Mouse (Mus musculus): Measurements from ENCODE around the gene Usp37.

The Usp37 gene

DNA sequence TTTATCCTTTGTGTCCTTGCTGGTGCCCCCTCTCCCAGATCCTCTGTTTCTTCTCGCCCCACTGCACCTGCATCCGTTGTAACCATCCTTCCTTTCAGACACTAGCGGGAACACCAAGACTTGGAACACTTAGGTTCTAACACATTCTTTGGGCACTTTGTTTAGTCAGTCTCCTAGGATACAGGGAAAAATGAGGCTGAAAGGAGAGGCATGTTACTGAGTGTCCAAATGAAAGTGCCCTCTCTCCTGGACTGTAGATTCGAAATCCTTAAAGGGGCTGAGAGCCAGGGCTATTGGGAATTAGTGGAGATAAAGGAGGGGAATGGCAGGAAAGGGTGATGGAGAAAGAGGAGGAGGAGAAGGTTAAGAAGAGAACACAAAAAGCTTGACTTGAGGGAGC is at the start of gene Usp37:
Gene Usp37 (minus strand): TSS at position 101 of the 400 bp plus-strand sequence.
- 71% methylated on average over 4 of the region's 4 CpGs for WGBS

DNA sequence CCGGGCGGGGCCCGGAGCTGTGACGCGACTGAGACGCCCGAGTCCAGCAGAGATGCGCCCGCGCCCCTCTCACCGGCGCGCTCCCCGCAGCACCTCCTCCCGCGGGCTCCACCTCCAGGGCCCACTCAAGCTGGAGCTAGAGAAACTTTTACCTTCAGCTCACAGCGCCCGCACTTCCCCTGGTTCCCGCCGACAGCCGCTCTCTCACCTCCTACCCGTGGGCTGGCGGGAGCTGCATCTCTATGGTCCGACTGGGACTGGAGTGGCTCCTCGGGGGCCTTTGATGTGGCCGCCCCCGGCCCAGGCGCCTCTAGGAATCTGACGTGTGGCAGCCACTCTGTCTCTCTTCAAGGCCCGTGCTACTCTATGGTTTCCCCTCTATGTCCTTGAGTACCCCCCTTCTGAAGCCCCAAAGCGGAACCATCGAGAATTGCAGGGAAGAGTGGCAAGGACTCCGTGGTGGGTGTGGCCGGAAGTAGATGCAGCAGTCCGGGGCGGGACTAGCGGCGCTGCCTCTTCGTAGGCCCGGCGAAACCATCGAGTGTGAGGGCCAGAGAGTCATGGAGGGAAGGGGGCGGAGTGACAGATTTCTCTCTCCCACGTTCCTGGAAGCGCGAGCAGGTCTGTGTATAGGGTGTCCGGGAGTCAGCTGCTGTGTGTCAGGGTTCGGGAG is 43.8 kb upstream of the Usp37 start, which contains the start of the genes Zfp142 and Bcs1l:
Gene Zfp142 (minus strand): TSS at position 474 of the 673 bp plus-strand sequence.
Gene Bcs1l (plus strand): TSS at position 517 of the 673 bp plus-strand sequence.
- under 1% methylated on average over 48 of the region's 48 CpGs for WGBS

DNA sequence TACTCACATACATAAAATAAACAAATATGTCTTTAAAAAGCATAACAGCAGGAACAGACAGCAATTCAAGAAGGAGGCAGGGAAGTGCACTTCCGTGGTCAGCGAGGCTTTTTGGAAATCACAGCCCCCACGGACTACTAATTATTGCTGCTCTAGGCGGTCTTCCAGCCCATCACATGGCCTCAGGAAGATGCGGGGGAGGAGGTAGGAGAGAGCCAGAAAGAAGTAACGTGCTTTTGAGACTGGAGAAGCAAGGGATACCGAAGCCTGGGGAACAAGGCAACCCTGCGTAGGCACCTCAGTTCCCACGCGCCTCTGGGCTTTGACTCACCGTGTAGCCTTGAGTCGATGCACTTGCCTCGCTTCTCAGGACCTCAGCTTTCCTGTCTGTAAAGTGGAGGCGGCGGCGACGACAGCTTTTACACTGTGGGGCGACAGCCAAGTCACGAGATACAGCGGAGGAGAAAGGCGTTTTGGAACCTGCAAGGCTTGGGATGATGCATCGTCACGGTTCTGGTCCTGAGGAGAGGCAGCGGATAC is 43.2 kb upstream of the Usp37 start:
- under 1% methylated on average over 24 of the region's 24 CpGs for WGBS

DNA sequence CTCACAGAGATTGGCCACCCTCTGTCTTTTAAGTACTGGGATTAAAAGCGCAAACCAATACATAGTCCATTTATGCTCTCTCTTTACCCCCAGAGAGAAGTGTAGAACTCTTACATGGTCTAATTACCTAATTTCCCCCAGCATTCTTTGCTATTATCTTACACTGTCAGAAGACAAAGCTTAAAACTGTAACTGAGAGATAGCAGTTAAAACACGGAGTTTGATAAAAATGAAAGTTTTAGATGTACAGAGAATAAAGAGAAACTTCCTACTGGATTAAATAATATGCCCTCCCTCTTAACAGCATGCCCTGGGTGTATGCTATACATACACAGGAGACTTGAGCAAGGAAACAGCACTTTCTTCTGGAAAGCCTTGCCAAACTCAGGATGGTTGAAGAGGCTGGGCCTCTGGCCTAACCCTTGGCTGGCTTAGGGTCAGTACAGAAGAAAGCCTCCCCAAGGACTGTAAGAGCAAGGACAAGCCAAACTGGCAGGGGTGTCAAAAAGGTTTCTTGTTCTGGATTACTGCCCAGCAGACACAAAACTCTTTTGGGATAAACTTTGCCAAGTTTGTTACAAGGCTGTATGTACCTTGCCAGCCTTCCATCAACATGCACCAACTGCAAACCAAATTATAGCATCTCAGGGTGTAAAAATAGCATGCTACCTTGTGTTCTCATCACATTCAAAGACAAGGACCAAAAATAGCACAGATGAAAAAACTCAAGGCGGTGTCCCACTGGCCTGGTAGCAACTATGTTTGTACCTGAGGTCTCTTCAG is 40.7 kb upstream of the Usp37 start:
- WGBS: 59% methylated on average over 3 of the region's 3 CpGs

GRCm38 (mm10) chr1:74582621-74583020 is 38.5 kb upstream of the Usp37 start:
- WGBS: 79% methylated on average over 3 of the region's 3 CpGs

- WGBS: 82% methylated on average over 29 of the region's 29 CpGs
These were observed 25.9 kb upstream of the Usp37 start for GRCm38 (mm10) chr1:74569739-74570719.

GRCm38 (mm10) chr1:74565834-74566233 is 21.8 kb upstream of the Usp37 start:
- 75% methylated on average over 6 of the region's 6 CpGs for WGBS

DNA sequence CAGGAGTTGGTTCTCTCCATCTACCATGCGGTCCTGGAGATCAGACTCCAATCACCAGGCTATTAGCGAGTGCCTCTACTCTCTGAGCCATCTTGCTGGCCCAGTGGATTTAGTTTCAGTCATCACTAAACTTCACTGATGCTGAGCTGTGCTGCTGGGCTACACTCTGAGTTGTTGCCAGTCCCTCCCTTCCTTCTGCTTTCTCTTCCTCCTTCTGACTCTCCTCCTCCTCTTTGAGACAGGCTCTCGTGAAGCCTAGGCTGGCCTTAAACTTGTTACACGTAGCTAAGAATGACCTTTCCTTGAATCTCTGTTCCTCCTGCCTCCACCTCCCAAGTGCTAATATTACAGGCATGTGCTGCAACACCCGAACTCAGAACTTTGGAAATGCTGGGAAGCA is 15.0 kb upstream of the Usp37 start:
- 90% methylated on average over 5 of the region's 5 CpGs for WGBS

GRCm38 (mm10) chr1:74542451-74542961 is 1.6 kb downstream of the Usp37 start, which contains the start of gene Plcd4:
Gene Plcd4 (plus strand): TSS chr1:74542888.
- WGBS: 10% methylated on average over 6 of the region's 6 CpGs

DNA sequence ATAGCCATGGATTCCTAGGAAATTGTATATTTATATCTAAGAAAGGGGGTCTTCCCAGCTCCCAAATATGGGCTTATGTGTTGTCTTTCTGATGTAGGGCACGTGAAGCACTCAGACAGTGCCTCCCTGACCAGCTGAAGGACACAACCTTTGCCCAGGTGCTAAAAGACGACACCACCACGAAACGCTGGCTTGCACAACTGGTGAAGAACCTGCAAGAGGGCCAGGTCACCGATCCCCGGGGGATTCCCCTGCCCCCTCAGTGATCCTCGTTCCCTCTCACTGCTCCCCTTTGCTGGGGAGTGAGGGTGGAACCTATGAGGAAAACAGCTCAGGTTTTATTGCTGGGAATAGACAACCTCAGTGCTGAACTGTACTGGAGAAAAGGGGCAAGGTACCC is 15.5 kb downstream of the Usp37 start:
- 97% methylated on average over 7 of the region's 7 CpGs for WGBS

GRCm38 (mm10) chr1:74524746-74525145 is 19.3 kb downstream of the Usp37 start:
- WGBS: 95% methylated on average over 4 of the region's 4 CpGs

DNA sequence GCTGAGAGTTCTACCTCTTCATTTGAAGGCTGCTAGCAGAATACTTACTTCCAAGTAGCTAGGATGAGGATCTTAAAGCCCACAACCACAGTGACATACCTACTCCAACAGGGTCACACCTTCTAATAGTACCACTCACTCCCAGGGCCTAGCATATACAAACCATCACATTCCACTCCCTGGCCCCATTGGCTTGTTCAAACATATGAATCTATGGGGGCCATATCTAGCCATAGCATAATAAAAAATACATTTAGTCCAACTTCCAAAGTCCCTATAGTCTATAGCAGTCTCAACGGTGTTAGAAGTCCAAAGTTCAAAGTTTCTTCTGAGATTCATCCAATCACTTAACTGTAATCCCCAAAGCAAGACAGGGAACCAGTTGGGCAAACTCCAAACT is 31.1 kb downstream of the Usp37 start:
- WGBS: 96% methylated on average over 1 of the region's 1 CpGs

DNA sequence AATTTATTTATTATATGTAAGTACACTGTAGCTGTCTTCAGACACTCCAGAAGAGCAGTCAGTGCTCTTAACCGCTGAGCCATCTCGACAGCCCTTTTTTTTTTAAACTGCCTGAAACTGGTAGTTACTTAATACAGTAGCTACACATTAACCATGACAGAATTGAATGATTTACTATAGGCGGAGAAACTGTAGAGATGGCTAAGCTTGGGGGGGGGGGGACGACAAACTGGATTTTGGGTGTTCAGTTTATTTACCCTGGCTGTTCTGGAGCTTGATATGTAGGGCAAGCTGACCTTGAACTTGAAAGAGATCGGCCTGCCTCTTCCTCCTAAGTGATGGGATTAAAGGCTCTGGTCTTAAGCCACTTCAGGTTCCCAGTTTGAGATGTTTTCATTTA is 32.8 kb downstream of the Usp37 start:
- 94% methylated on average over 5 of the region's 5 CpGs for WGBS

- WGBS: 87% methylated on average over 2 of the region's 2 CpGs
These were observed 36.3 kb downstream of the Usp37 start for GRCm38 (mm10) chr1:74507780-74508179.

GRCm38 (mm10) chr1:74506471-74506881 is 37.6 kb downstream of the Usp37 start:
- WGBS: under 1% methylated on average over 34 of the region's 34 CpGs

GRCm38 (mm10) chr1:74505721-74506464 is 38.2 kb downstream of the Usp37 start, which contains the start of gene Cnot9:
Gene Cnot9 (plus strand): TSS chr1:74506058.
- under 1% methylated on average over 64 of the region's 64 CpGs for WGBS

GRCm38 (mm10) chr1:74505393-74505720 is 38.7 kb downstream of the Usp37 start:
- under 1% methylated on average over 22 of the region's 22 CpGs for WGBS

DNA sequence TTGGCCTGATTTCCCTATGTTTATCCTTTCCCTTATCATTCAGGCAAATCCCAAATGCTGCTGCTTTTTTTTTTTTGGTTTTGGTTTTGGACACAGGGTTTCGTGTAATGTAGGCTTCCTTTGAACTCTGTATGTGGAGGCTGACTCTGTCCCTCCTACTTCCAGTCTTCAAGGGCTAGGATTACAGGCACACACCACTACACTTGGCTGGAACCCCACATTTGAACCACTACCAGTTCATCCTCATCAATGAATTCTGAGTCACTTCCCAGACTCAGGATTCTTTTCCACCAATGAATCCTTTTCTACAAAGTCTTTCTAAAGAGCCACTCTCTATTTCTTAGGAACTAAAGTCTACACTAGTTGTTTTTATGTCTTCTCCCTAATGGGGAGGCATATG is 43.0 kb downstream of the Usp37 start:
- 60% methylated on average over 1 of the region's 1 CpGs for WGBS

- WGBS: 92% methylated on average over 5 of the region's 5 CpGs
These were observed 58.3 kb downstream of the Usp37 start for GRCm38 (mm10) chr1:74485792-74486191.

GRCm38 (mm10) chr1:74460273-74460672 is 83.8 kb downstream of the Usp37 start:
- 65% methylated on average over 2 of the region's 2 CpGs for WGBS

All from cerebral cortex, adult 2 months (tissue).